Mouse (Mus musculus): ENCODE measurements around the gene Cdh18. TPM values are rescaled to one million over a fixed set of nuclear protein-coding genes. Genes with fewer than 3 reads are reported as not detected.
"Not testable (repeated sequence)": the region's sequence is repeated elsewhere in the genome, so short reads cannot be mapped to it uniquely, and the experiment has no call there.

Cdh18 gene
- polyA plus RNA-seq, 1 experiment from 2014 or later, result 1.7 TPM

DNA sequence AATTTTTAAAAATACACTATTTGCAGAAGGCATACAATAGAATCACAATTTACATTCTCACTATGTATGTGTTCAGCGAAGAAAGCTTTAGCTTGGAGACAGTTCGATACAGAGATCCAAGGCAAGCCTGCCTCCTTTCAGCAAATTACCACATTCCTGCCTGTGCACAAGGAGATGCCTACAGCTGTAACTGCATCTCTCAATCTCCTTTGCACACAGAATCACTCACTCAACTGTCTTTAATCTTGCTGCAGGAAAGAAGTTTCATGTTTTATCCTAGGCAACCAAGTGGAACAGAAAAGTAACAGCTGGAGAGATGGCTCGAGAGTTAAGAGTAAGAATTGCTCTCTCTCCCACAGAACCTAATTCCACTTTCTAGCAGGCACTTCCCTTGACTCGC, 729.6 kb downstream of the Cdh18 start:
- Histone ChIP-seq H3K4me1 (no peaks in the 10 kb centered on the region), H3K4me3 (no peak overlapping the region), H3K27ac (no peak overlapping the region), H3K9me3 (no peaks in the 10 kb centered on the region), H3K4me2 (replicated peaks) (no peak overlapping the region), H3K9ac (no peak overlapping the region), H3K27me3 (no peaks in the 10 kb centered on the region), H3K36me3 (no peaks in the 10 kb centered on the region)
- ATAC-seq (ENCODE audit: insufficient number of reproducible peaks, insufficient read depth, low FRiP score, low TSS enrichment), result no peak
- 62% methylated on average over 4 of the region's 4 CpGs for WGBS

GRCm38 (mm10) chr15:23305018-23305417, 756.2 kb downstream of the Cdh18 start:
- ATAC-seq (ENCODE audit: insufficient number of reproducible peaks, insufficient read depth, low FRiP score, low TSS enrichment), result no peak
- H3K9ac ChIP-seq, result no peak overlapping the region
- 83% methylated on average over 1 of the region's 1 CpGs for WGBS
- no peak overlapping the region for H3K4me3 ChIP-seq
- H3K9me3 ChIP-seq, result no peaks in the 10 kb centered on the region
- no peak overlapping the region for H3K4me2 ChIP-seq (replicated peaks)
- no peak overlapping the region for H3K27ac ChIP-seq
- no peaks in the 10 kb centered on the region for H3K27me3 ChIP-seq
- no peaks in the 10 kb centered on the region for H3K4me1 ChIP-seq
- H3K36me3 ChIP-seq, result no peaks in the 10 kb centered on the region

DNA sequence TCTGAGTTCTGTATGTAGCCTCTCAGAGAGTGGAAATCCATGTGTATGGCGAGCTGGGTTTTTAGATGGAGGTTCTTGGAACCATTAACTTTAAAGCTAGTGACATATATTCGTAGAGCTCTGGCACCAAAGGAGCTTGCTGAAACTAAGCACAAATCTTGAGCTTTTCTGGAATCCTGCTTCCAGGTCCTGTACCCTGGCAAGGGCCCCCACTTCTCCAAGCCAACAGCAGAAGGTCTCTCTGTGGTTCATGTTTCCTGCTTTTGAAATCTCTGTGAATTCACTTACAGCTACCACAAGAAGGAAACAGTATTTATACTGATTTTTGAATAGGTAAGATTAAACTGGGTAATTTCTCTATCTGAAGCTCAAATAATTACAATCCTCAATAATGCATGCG, 767.9 kb downstream of the Cdh18 start:
- Histone ChIP-seq H3K9ac (no peak overlapping the region), H3K9me3 (no peaks in the 10 kb centered on the region), H3K4me3 (no peak overlapping the region), H3K4me1 (no peaks in the 10 kb centered on the region), H3K36me3 (no peaks in the 10 kb centered on the region), H3K4me2 (replicated peaks) (no peak overlapping the region), H3K27ac (no peak overlapping the region), H3K27me3 (no peaks in the 10 kb centered on the region)
- 90% methylated on average over 3 of the region's 3 CpGs for WGBS
- ATAC-seq (ENCODE audit: insufficient number of reproducible peaks, insufficient read depth, low FRiP score, low TSS enrichment), result no peak

DNA sequence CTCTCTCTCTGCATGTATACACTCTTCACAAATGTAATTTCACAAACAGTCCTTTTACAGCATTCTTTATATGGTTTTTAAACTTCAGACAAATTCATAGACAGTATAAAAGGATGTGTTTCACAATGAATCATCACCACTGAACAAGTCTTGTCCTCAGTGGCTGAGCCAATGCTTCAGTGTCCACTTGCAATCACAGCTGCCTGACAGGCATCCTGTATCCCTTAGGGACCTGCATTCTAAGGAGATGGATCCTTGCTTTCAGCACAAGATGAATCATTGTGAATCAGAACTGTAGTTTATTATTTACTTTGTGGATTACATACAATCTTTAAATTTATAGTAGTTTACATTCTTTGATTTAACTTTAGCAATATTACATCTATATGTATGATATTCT, 768.6 kb downstream of the Cdh18 start:
- H3K9ac ChIP-seq, result no peak overlapping the region
- H3K27me3 ChIP-seq, result no peaks in the 10 kb centered on the region
- no peak overlapping the region for H3K4me2 ChIP-seq (replicated peaks)
- no peaks in the 10 kb centered on the region for H3K9me3 ChIP-seq
- H3K4me3 ChIP-seq, result no peak overlapping the region
- ATAC-seq (ENCODE audit: insufficient number of reproducible peaks, insufficient read depth, low FRiP score, low TSS enrichment), result no peak
- H3K4me1 ChIP-seq, result no peaks in the 10 kb centered on the region
- no peaks in the 10 kb centered on the region for H3K36me3 ChIP-seq
- H3K27ac ChIP-seq, result no peak overlapping the region

DNA sequence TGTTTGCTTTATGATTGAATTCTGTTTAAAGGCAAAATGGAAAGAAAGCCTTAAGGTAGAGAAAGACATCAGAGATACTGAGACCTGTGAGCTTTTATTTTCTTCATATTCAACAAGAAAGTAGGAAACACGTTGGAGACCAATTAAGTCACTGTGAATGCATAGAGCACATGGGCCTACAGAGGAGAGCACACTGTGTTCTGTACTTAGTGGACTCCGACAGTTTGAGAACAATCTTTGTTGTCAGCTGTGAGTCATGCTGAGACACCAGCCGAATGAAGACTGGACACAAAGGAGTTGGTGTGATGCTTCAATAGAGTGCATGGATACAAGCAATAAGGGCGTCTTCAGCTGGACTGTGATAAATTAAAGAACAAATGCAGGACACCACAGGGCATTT, 791.5 kb downstream of the Cdh18 start:
- not testable (repeated sequence) for H3K9ac ChIP-seq; H3K4me3 ChIP-seq; H3K9me3 ChIP-seq; H3K4me2 ChIP-seq (replicated peaks); H3K27me3 ChIP-seq; H3K27ac ChIP-seq; ATAC-seq (ENCODE audit: insufficient number of reproducible peaks, insufficient read depth, low FRiP score, low TSS enrichment); H3K4me1 ChIP-seq; H3K36me3 ChIP-seq
- no CpG with 5 or more reads among the region's 4 CpGs for WGBS

- Histone ChIP-seq H3K36me3 (no peaks in the 10 kb centered on the region), H3K4me1 (no peaks in the 10 kb centered on the region), H3K9ac (no peak overlapping the region), H3K27me3 (no peaks in the 10 kb centered on the region), H3K27ac (no peak overlapping the region), H3K4me3 (no peak overlapping the region), H3K4me2 (replicated peaks) (no peak overlapping the region), H3K9me3 (no peaks in the 10 kb centered on the region)
- no peak for ATAC-seq (ENCODE audit: insufficient number of reproducible peaks, insufficient read depth, low FRiP score, low TSS enrichment)
- 88% methylated on average over 2 of the region's 2 CpGs for WGBS
Observed at GRCm38 (mm10) chr15:23351078-23351477, 802.3 kb downstream of the Cdh18 start.

DNA sequence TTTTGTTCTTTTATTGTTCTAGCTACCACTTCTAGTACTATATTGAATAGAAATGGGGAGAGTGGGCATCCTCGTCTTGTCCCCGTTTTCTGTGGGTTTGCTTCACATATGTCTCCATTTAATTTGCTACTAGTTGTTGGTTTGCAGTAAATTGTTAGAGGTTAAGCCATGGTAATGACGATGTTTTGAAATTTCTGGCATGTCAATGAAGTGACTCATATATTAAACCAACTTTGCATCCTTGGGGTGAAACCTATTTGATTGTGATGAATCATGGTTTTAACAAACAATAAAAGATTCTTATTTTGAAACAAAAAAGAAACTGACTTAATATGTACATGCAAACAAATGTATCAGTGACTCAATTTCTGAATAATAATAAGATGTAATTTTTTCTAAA, 817.5 kb downstream of the Cdh18 start:
- no peaks in the 10 kb centered on the region for H3K9me3 ChIP-seq
- H3K4me3 ChIP-seq, result no peak overlapping the region
- H3K27me3 ChIP-seq, result no peaks in the 10 kb centered on the region
- 82% methylated on average over 3 of the region's 3 CpGs for WGBS
- ATAC-seq (ENCODE audit: insufficient number of reproducible peaks, insufficient read depth, low FRiP score, low TSS enrichment), result no peak
- H3K4me2 ChIP-seq (replicated peaks), result no peak overlapping the region
- H3K36me3 ChIP-seq, result no peaks in the 10 kb centered on the region
- H3K4me1 ChIP-seq, result no peaks in the 10 kb centered on the region
- H3K9ac ChIP-seq, result no peak overlapping the region
- H3K27ac ChIP-seq, result no peak overlapping the region

DNA sequence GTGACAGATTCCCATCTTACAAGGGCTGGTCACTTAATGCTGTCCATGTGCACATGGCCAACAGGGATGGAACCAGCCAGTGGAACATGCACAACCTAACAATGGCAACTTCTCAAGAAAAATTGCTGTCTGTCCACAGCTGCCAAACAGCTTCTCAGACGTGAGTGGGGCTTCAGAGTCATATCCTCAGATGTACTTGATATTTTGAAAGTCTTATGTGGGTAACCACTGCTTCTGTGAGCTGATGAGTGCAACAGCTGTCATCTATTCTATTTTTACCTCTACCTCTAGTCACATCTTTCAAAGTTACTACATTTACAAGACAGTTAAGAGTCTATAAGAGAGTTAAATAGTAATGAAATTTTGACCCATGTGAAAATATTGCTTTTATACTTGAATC, 818.9 kb downstream of the Cdh18 start:
- H3K36me3 ChIP-seq, result no peaks in the 10 kb centered on the region
- ATAC-seq (ENCODE audit: insufficient number of reproducible peaks, insufficient read depth, low FRiP score, low TSS enrichment), result no peak
- H3K27ac ChIP-seq, result no peak overlapping the region
- no peaks in the 10 kb centered on the region for H3K27me3 ChIP-seq
- no peaks in the 10 kb centered on the region for H3K4me1 ChIP-seq
- H3K9me3 ChIP-seq, result no peaks in the 10 kb centered on the region
- no peak overlapping the region for H3K4me2 ChIP-seq (replicated peaks)
- WGBS, result 47% methylated on average over 1 of the region's 1 CpGs
- H3K4me3 ChIP-seq, result no peak overlapping the region
- H3K9ac ChIP-seq, result no peak overlapping the region

- WGBS, result 84% methylated on average over 2 of the region's 2 CpGs
- no peaks in the 10 kb centered on the region for H3K36me3 ChIP-seq
Observed at GRCm38 (mm10) chr15:23378016-23378750, 829.4 kb downstream of the Cdh18 start.

DNA sequence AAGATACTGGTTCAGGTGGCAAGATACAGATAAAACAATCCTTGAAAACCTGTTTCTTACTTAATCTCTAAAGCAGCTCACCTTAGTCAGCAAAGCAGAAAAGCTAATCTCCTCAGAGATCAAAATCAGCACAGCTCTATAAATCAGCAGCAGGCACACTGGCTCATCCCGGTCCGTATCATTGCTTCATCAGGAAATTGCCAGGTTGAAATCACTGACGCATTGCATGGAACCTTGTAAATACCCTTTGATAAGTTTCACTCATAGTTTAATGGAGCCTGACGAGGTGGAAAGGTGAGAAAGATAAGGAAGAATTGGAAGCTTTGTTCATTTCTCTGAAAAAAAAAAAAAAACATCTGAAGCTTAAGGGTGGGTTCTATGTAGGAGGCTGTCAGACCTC, 837.0 kb downstream of the Cdh18 start:
- Histone ChIP-seq H3K4me2 (replicated peaks) (no peak overlapping the region), H3K4me1 (no peaks in the 10 kb centered on the region), H3K36me3 (no peaks in the 10 kb centered on the region), H3K27ac (no peak overlapping the region), H3K27me3 (no peaks in the 10 kb centered on the region), H3K4me3 (no peak overlapping the region), H3K9me3 (no peaks in the 10 kb centered on the region), H3K9ac (no peak overlapping the region)
- ATAC-seq (ENCODE audit: insufficient number of reproducible peaks, insufficient read depth, low FRiP score, low TSS enrichment), result no peak
- 72% methylated on average over 4 of the region's 4 CpGs for WGBS

More at GRCm38 (mm10) chr15:23378016-23378750, 829.4 kb downstream of the Cdh18 start:
- Histone ChIP-seq H3K4me2 (replicated peaks) (no peak overlapping the region), H3K4me1 (no peaks in the 10 kb centered on the region), H3K27ac (no peak overlapping the region), H3K4me3 (no peak overlapping the region), H3K27me3 (no peaks in the 10 kb centered on the region), H3K9ac (no peak overlapping the region), H3K9me3 (no peaks in the 10 kb centered on the region)
- ATAC-seq (ENCODE audit: insufficient number of reproducible peaks, insufficient read depth, low FRiP score, low TSS enrichment), result no peak

- Histone ChIP-seq H3K27me3 (no peaks in the 10 kb centered on the region), H3K4me2 (replicated peaks) (no peak overlapping the region), H3K4me3 (no peak overlapping the region), H3K36me3 (no peaks in the 10 kb centered on the region), H3K9me3 (no peaks in the 10 kb centered on the region), H3K4me1 (no peaks in the 10 kb centered on the region), H3K9ac (no peak overlapping the region), H3K27ac (no peak overlapping the region)
- no peak for ATAC-seq (ENCODE audit: insufficient number of reproducible peaks, insufficient read depth, low FRiP score, low TSS enrichment)
Observed at GRCm38 (mm10) chr15:23396646-23397045, 847.8 kb downstream of the Cdh18 start.

GRCm38 (mm10) chr15:23403792-23404191, 855.0 kb downstream of the Cdh18 start:
- ATAC-seq (ENCODE audit: insufficient number of reproducible peaks, insufficient read depth, low FRiP score, low TSS enrichment), result no peak
- no peaks in the 10 kb centered on the region for H3K9me3 ChIP-seq
- 84% methylated on average over 2 of the region's 2 CpGs for WGBS
- H3K4me1 ChIP-seq, result no peaks in the 10 kb centered on the region
- no peaks in the 10 kb centered on the region for H3K27me3 ChIP-seq
- H3K4me3 ChIP-seq, result no peak overlapping the region
- no peaks in the 10 kb centered on the region for H3K36me3 ChIP-seq
- H3K4me2 ChIP-seq (replicated peaks), result no peak overlapping the region
- H3K27ac ChIP-seq, result no peak overlapping the region
- no peak overlapping the region for H3K9ac ChIP-seq

GRCm38 (mm10) chr15:23408256-23408655, 859.4 kb downstream of the Cdh18 start:
- 89% methylated on average over 1 of the region's 1 CpGs for WGBS
- no peaks in the 10 kb centered on the region for H3K27me3 ChIP-seq
- no peaks in the 10 kb centered on the region for H3K9me3 ChIP-seq
- H3K4me3 ChIP-seq, result no peak overlapping the region
- H3K36me3 ChIP-seq, result no peaks in the 10 kb centered on the region
- no peak overlapping the region for H3K27ac ChIP-seq
- no peak for ATAC-seq (ENCODE audit: insufficient number of reproducible peaks, insufficient read depth, low FRiP score, low TSS enrichment)
- no peak overlapping the region for H3K9ac ChIP-seq
- no peak overlapping the region for H3K4me2 ChIP-seq (replicated peaks)
- no peaks in the 10 kb centered on the region for H3K4me1 ChIP-seq

All from embryonic facial prominence, embryonic 12.5 days (tissue).